Mouse (Mus musculus) gastrocnemius, postnatal 14 days (tissue): ENCODE data around the gene Traf7. TPM values are rescaled to one million over a fixed set of nuclear protein-coding genes. Genes with fewer than 3 reads are reported as not detected.

Source experiments
- DNase-seq: peaks from one replicate; pipeline ENCODE4 v3.0.0; 2021; ENCODE audit warnings: mixed read lengths
- intact Hi-C: fragments of 180-260 bp; cut with DNase I; formaldehyde crosslinking; loops from one replicate; pipeline ENCODE4 v1.15.1; 2025; ENCODE audit warnings: low total_unique reads
- long read RNA-seq, 2 experiments: library from polyadenylated mRNA; stranded (forward); transcript quantifications; one replicate each; pipeline ENCODE4 v2.0.0; 2021
- total RNA-seq, 2 experiments: library from RNA; stranded (reverse); gene quantifications; 2 replicates each; pipeline ENCODE4 v1.2.3; 2021

Gene Traf7
- 10 to 100 TPM; 31.9 to 33.4 TPM for total RNA-seq
- long read RNA-seq, experiment 1, partial matches to known transcripts = 10 of 35 reads
- long read RNA-seq, experiment 1, other reads (novel, unspliced or antisense) = 17 of 35 reads
- long read RNA-seq, experiment 2, transcript Traf7-202 (20 exons, 2,504 nt) = minor isoform, 5 of 54 reads
- long read RNA-seq, experiment 2, transcript Traf7-215 (21 exons, 3,003 nt) = major isoform, 13 of 54 reads
- long read RNA-seq, experiment 2, partial matches to known transcripts = 11 of 54 reads
- long read RNA-seq, experiment 2, other reads (novel, unspliced or antisense) = 22 of 54 reads

GRCm38 (mm10) chr17:24527723-24528559 lies at the start of gene Traf7:
Traf7 (minus strand) TSS chr17:24527938.
- intact Hi-C loops = loop anchor here (5.0 kb wide), 1 partner anchor 41 kb away; the partner anchor contains the start of gene Caskin1
- peak; percentile 93 for DNase-seq

DNA sequence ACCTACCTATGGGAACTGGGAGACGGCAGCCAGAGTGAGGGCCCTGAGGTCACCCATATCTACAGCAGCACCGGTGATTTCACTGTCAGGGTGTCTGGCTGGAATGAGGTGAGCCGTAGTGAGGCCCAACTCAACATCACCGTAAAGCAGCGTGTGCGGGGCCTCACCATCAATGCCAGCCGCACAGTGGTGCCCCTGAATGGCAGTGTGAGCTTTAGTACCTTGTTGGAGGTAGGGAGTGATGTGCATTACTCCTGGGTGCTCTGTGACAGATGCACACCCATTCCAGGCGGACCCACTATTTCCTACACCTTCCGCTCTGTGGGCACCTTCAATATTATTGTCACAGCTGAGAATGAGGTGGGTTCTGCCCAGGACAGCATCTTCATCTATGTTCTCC lies 46.1 kb upstream of the Traf7 start:
- DNase-seq = no peak
- intact Hi-C loops = no loop called here

- intact Hi-C loops = no loop called here
- no peak for DNase-seq
Observed at GRCm38 (mm10) chr17:24572651-24573245, 45.0 kb upstream of the Traf7 start.

- DNase-seq = no peak
- intact Hi-C loops = no loop called here
Observed at GRCm38 (mm10) chr17:24569837-24570236, 42.1 kb upstream of the Traf7 start.

GRCm38 (mm10) chr17:24567034-24567779 lies 39.5 kb upstream of the Traf7 start:
- DNase-seq = peak; percentile 46
- intact Hi-C loops = no loop called here

DNA sequence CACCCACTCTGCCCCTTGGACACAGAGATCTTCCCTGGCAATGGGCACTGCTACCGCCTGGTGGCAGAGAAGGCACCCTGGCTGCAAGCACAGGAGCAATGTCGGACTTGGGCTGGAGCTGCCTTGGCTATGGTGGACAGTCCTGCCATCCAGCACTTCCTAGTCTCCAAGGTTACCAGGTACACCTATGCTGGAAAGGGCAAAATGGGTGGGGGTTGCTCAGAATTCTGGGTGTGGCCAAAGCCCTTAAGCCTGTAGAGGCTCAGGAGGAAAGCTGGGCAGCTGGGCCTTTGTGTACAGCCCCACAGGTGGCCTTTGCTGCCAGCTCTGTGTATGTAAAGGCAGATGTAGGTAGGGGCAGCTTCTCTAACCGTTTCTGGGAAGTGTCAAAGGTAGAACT lies 38.1 kb upstream of the Traf7 start:
- intact Hi-C loops = no loop called here
- no peak for DNase-seq

DNA sequence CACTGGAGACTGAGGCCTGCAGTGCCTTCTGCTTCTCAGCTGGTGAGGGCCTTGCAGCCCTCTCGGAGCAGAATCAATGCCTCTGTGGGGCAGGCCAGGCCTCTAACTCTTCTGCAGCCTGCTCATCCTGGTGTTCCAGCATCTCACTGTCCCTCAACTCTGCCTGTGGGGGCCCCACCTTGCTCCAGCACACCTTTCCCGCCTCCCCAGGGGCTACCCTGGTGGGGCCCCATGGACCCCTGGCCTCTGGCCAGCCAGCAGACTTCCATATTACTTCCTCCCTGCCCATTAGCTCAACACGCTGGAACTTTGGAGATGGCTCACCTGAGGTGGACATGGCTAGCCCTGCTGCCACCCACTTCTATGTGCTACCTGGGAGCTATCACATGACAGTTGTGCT lies 37.4 kb upstream of the Traf7 start:
- no peak for DNase-seq
- intact Hi-C loops = no loop called here

GRCm38 (mm10) chr17:24564422-24564821 lies 36.7 kb upstream of the Traf7 start:
- DNase-seq = no peak
- intact Hi-C loops = no loop called here

DNA sequence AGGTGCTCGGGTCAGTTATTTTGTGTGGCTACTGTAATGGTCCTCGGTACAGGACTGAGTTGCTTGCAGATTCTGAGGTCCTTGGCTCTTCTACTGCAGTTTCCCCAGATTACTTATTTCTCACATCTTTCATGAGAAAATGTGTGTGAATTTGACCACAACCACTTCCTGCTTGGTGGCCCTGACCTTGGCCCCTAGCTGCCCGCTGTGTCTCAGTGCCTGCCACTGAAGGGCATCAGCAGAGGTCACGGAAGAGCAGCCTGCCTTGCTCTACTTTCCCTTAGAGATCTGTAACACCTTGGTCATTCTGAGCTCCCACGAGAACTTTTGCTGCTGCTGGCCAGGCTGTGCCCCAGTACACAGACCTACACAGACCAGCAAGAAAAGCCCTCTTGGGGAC lies 35.9 kb upstream of the Traf7 start:
- no peak for DNase-seq
- intact Hi-C loops = no loop called here

DNA sequence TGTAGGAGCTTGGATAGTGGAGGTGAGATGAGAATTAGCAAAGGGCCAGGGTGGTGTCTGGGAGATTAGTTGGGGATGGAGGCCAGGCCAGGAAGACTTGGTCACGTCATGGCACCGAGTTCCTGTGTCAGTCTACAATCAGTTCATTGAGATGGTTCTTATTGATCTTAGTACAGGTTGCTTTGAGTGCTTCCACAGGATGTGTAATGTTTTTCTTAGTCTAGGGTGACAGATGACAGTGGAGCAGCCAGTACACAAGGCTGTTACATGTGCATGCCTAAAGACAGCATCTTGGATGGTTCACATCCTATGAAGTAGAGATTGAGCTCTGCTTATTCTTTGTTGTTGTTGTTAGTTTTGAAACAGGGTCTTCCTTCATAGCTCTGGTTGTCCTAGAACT lies 33.9 kb upstream of the Traf7 start:
- DNase-seq = no peak
- intact Hi-C loops = no loop called here

GRCm38 (mm10) chr17:24560301-24561028 lies 32.7 kb upstream of the Traf7 start:
- no peak for DNase-seq
- intact Hi-C loops = no loop called here

GRCm38 (mm10) chr17:24559146-24559545 lies 31.4 kb upstream of the Traf7 start:
- peak; percentile 62 for DNase-seq
- intact Hi-C loops = no loop called here

GRCm38 (mm10) chr17:24558600-24559099 lies 30.9 kb upstream of the Traf7 start:
- no peak for DNase-seq
- intact Hi-C loops = no loop called here

GRCm38 (mm10) chr17:24557091-24557490 lies 29.4 kb upstream of the Traf7 start:
- intact Hi-C loops = no loop called here
- DNase-seq = peak; percentile 69

GRCm38 (mm10) chr17:24551050-24551444 lies 23.3 kb upstream of the Traf7 start:
- intact Hi-C loops = no loop called here
- no peak for DNase-seq

- DNase-seq = peak; percentile 88
- intact Hi-C loops = no loop called here
Observed at GRCm38 (mm10) chr17:24550416-24551049, 22.8 kb upstream of the Traf7 start.

DNA sequence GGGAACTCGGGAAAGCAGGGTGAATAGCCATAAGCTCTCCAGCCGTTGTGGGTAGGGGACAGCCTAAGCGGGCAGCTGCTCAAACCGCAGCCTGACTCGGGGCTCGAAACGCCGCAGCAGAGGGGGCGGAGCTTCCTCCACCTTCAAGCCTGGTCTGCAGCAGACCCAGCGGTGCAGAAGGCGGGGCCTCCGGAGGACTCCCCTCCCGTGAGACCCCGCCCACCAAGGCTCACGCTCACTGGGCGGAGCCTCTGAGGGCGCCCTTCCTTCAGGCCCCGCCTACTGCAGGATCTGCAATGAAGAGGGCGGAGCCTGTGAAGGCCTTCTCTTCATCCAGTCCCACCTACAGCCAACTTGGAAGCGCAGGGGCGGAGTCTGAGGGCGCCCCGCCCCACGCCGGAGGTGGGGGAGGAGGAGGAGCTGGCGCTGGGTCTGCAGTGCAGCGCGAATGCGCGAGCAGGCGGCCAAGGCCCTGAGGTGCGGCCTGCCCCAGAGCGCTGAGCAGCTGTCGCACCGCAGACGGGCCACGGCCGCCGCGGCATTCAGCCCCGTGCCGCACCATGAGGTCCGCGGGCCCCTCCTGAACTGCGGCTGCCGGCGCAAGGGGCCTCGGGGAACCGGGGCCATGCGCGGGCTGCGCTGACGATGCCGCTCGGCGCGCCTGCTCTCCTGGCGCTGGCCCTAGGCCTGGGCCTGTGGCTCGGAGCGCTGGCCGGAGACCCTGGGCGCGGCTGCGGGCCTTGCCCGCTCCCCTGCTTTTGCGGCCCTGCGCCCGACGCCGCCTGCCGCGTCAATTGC lies 22.1 kb upstream of the Traf7 start, which contains the start of gene Pkd1:
Pkd1 (plus strand) TSS at position 217 of the 798 bp plus-strand sequence.
- intact Hi-C loops = no loop called here
- DNase-seq = peak; percentile 98
